ENCODE assay signal across 24 mouse cellular contexts in genomic region chr6:98801061-98801460, GRCm38 (mm10).
DNase-seq lines count a peak whose midpoint lies in the region; ATAC-seq lines count a peak whose summit lies in the region.
"Had no signal": no experiment of that assay in that cellular context is flagged by ENCODE, and none has a peak within 500 bp of the region (broad histone marks: within the 10 kb centered on the region; RNA-seq: fewer than 3 reads in every experiment).

No protein-coding gene starts in this region.

- H3K36me3 ChIP-seq in intestine, embryonic 14.5 days (ENCODE audit: control insufficient read depth, insufficient read depth, low read length), result no peaks in the 10 kb centered on the region
- H3K36me3 ChIP-seq in intestine, embryonic 16.5 days (ENCODE audit: control insufficient read depth, insufficient read depth, low read length), result no peaks in the 10 kb centered on the region
- no peaks in the 10 kb centered on the region for H3K36me3 ChIP-seq in liver, embryonic 11.5 days (ENCODE audit: control insufficient read depth, insufficient read depth, low read length)
- H3K36me3 ChIP-seq in hindbrain, embryonic 11.5 days (ENCODE audit: control insufficient read depth, insufficient read depth, low read length), result no peaks in the 10 kb centered on the region
- H3K36me3 ChIP-seq: embryonic facial prominence, embryonic 10.5 days; embryonic facial prominence, embryonic 13.5 days; forebrain, embryonic 12.5 days; hindbrain, embryonic 13.5 days had no signal

- H3K4me3 ChIP-seq in intestine, embryonic 14.5 days (ENCODE audit: low read depth, low read length), result no peak overlapping the region
- no peak overlapping the region for H3K4me3 ChIP-seq in intestine, embryonic 16.5 days (ENCODE audit: low read length)
- no peak overlapping the region for H3K4me3 ChIP-seq in liver, embryonic 11.5 days (ENCODE audit: low read depth, low read length)
- H3K4me3 ChIP-seq in hindbrain, embryonic 11.5 days (ENCODE audit: low read depth, low read length), result no peak overlapping the region
- H3K4me3 ChIP-seq: embryonic facial prominence, embryonic 10.5 days; embryonic facial prominence, embryonic 13.5 days; erythroblast, embryonic 14.5 days; forebrain, embryonic 12.5 days; hindbrain, embryonic 13.5 days had no signal

- peak overlapping the region; percentile 29; the same call in 1 of the 2 replicates for H3K27ac ChIP-seq in intestine, embryonic 14.5 days (ENCODE audit: low read depth)
- no peak overlapping the region for H3K27ac ChIP-seq in intestine, embryonic 16.5 days (ENCODE audit: low read length)
- no peak overlapping the region for H3K27ac ChIP-seq in liver, embryonic 11.5 days (ENCODE audit: low read depth, low read length)
- no peak overlapping the region for H3K27ac ChIP-seq in hindbrain, embryonic 11.5 days (ENCODE audit: low read depth, low read length)
- H3K27ac ChIP-seq: embryonic facial prominence, embryonic 13.5 days; forebrain, embryonic 12.5 days; hindbrain, embryonic 13.5 days had no signal

- H3K4me1 ChIP-seq in intestine, embryonic 14.5 days (replicated peaks; ENCODE audit: control insufficient read depth, insufficient read depth, low read length), result peaks cover 23% of the 10 kb centered on the region
- no peaks in the 10 kb centered on the region; the same call in 1 of the 2 replicates for H3K4me1 ChIP-seq in intestine, embryonic 16.5 days (ENCODE audit: control insufficient read depth, insufficient read depth, low read length)
- no peaks in the 10 kb centered on the region for H3K4me1 ChIP-seq in liver, embryonic 11.5 days (replicated peaks; ENCODE audit: control insufficient read depth, insufficient read depth, low read length)
- no peaks in the 10 kb centered on the region for H3K4me1 ChIP-seq in hindbrain, embryonic 11.5 days (replicated peaks; ENCODE audit: control insufficient read depth, insufficient read depth, low read length)
- H3K4me1 ChIP-seq: forebrain, embryonic 12.5 days had no signal

- H3K4me2 ChIP-seq in intestine, embryonic 14.5 days (ENCODE audit: low read length), result no peak overlapping the region
- H3K4me2 ChIP-seq in intestine, embryonic 16.5 days (ENCODE audit: low read depth, low read length), result no peak overlapping the region
- no peak overlapping the region for H3K4me2 ChIP-seq in liver, embryonic 11.5 days
- no peak overlapping the region for H3K4me2 ChIP-seq in hindbrain, embryonic 11.5 days (replicated peaks; ENCODE audit: low read depth, low read length)
- H3K4me2 ChIP-seq: embryonic facial prominence, embryonic 13.5 days; forebrain, embryonic 12.5 days; heart, embryonic 11.5 days; hindbrain, embryonic 13.5 days had no signal

- 70% methylated on average over 4 of the region's 4 CpGs for WGBS in intestine, embryonic 14.5 days
- WGBS in intestine, embryonic 16.5 days, result 55% methylated on average over 4 of the region's 4 CpGs
- 74% methylated on average over 4 of the region's 4 CpGs for WGBS in liver, embryonic 11.5 days
- 77% methylated on average over 4 of the region's 4 CpGs for WGBS in hindbrain, embryonic 11.5 days

- H3K9ac ChIP-seq in intestine, embryonic 14.5 days (ENCODE audit: low read length), result no peak overlapping the region
- H3K9ac ChIP-seq in intestine, embryonic 16.5 days (ENCODE audit: low read depth, low read length), result no peak overlapping the region
- H3K9ac ChIP-seq in liver, embryonic 11.5 days (ENCODE audit: low read depth, low read length), result no peak overlapping the region
- no peak overlapping the region for H3K9ac ChIP-seq in hindbrain, embryonic 11.5 days (ENCODE audit: low read depth, low read length)
- H3K9ac ChIP-seq: embryonic facial prominence, embryonic 13.5 days; forebrain, embryonic 12.5 days; forebrain, postnatal 0 days; hindbrain, embryonic 13.5 days had no signal

- ATAC-seq in intestine, embryonic 14.5 days (replicated peaks; ENCODE audit: low FRiP score, low TSS enrichment, low read depth), result no peak
- ATAC-seq in intestine, embryonic 16.5 days, result no peak
- no peak for ATAC-seq in liver, embryonic 11.5 days (replicated peaks; ENCODE audit: low FRiP score)
- ATAC-seq in hindbrain, embryonic 11.5 days (ENCODE audit: low FRiP score), result no peak
- ATAC-seq: CD4-positive, CD25-positive, alpha-beta regulatory T cell, adult 4 months; forebrain, postnatal 0 days; hindbrain, embryonic 16.5 days; intestine, postnatal 0 days had no signal

- no peak for DNase-seq in intestine, embryonic 14.5 days (ENCODE audit: low spot score)
- peak; percentile 25 for DNase-seq in ES-CJ7 (ENCODE audit: low read depth, low spot score)
- peak; percentile 56 for DNase-seq in R1 (ENCODE audit: low read depth, low spot score)
- no peak for DNase-seq in liver, embryonic 11.5 days (ENCODE audit: low spot score)
- no peak for DNase-seq in hindbrain, embryonic 11.5 days (ENCODE audit: low spot score)
- DNase-seq: adrenal gland, adult 2 months; adrenal gland, postnatal 14 days; cerebellum, adult 11-12 months; cerebellum, adult 8-10 months; cerebellum, postnatal 10 days; cerebellum, postnatal 36 days; embryo, embryonic 11 days; forebrain, postnatal 0 days; gastrocnemius, postnatal 25 days had no signal

- no peaks in the 10 kb centered on the region for H3K27me3 ChIP-seq in intestine, embryonic 14.5 days (replicated peaks; ENCODE audit: control insufficient read depth, insufficient read depth, low read length)
- no peaks in the 10 kb centered on the region for H3K27me3 ChIP-seq in intestine, embryonic 16.5 days (replicated peaks; ENCODE audit: control insufficient read depth, insufficient read depth, low read length)
- no peaks in the 10 kb centered on the region for H3K27me3 ChIP-seq in liver, embryonic 11.5 days (replicated peaks; ENCODE audit: control insufficient read depth, insufficient read depth, low read length)
- no peaks in the 10 kb centered on the region for H3K27me3 ChIP-seq in hindbrain, embryonic 11.5 days (ENCODE audit: control insufficient read depth, insufficient read depth, low read length)
- H3K27me3 ChIP-seq: embryonic facial prominence, embryonic 13.5 days; hindbrain, embryonic 13.5 days had no signal

- no peaks in the 10 kb centered on the region for H3K9me3 ChIP-seq in intestine, embryonic 14.5 days (ENCODE audit: control insufficient read depth, low read length)
- H3K9me3 ChIP-seq in intestine, embryonic 16.5 days (ENCODE audit: control insufficient read depth, low read length), result no peaks in the 10 kb centered on the region
- no peaks in the 10 kb centered on the region for H3K9me3 ChIP-seq in liver, embryonic 11.5 days (ENCODE audit: control insufficient read depth, low read length)
- H3K9me3 ChIP-seq in hindbrain, embryonic 11.5 days (ENCODE audit: control insufficient read depth, low read length), result no peaks in the 10 kb centered on the region
- H3K9me3 ChIP-seq: embryonic facial prominence, embryonic 10.5 days; embryonic facial prominence, embryonic 13.5 days; forebrain, embryonic 12.5 days; hindbrain, embryonic 13.5 days had no signal

Comparison
In these comparisons a context has a peak if more than half of its experiments do, and no peak if none do; other contexts are left out.
1. DNase-seq: peak in ES-CJ7 (single experiment) and R1 (single experiment); none in intestine, embryonic 14.5 days (single experiment), liver, embryonic 11.5 days (single experiment) and hindbrain, embryonic 11.5 days (single experiment).